Mouse (Mus musculus) CH12.LX (cell line): ENCODE results near the gene Mctp1. TPM values are rescaled to one million over a fixed set of nuclear protein-coding genes. Genes with fewer than 3 reads are reported as not detected.

Experiments
- DNase-seq: peaks from one replicate; pipeline ENCODE4 v3.0.0-alpha.2; 2013; ENCODE audit errors: extremely low read depth
- H3K27ac ChIP-seq: 2 replicates; pipeline ENCODE4 v1.5.1; 2012; ENCODE audit warnings: low read depth, mild to moderate bottlenecking, control low read depth, moderate library complexity; ENCODE audit not compliant: insufficient read depth
- H3K27me3 ChIP-seq: replicated peaks from 2 replicates; pipeline ENCODE3; 2012; ENCODE audit warnings: inconsistent platforms
- H3K36me3 ChIP-seq, 2 experiments: replicated peaks in 1 of 2; 2 replicates each; pipeline versions ENCODE3 to v1.6.1; 2012; ENCODE audit warnings: inconsistent platforms in 1 of 2, low read length in 1 of 2, mild to moderate bottlenecking in 1 of 2, mixed read lengths in 1 of 2, moderate library complexity in 1 of 2; ENCODE audit not compliant: control insufficient read depth in 1 of 2, insufficient read depth in 1 of 2
- H3K4me1 ChIP-seq, 2 experiments: 2 replicates each; pipeline ENCODE4 v1.6.1; 2012; ENCODE audit warnings: inconsistent platforms in 1 of 2, moderate library complexity in 1 of 2; ENCODE audit not compliant: insufficient read depth in 2 of 2, control insufficient read depth in 1 of 2
- H3K4me2 ChIP-seq: 2 replicates; pipeline ENCODE4 v1.6.1; 2012; ENCODE audit warnings: low read depth, mild to moderate bottlenecking, control low read depth; ENCODE audit not compliant: poor library complexity, insufficient read depth, severe bottlenecking
- H3K4me3 ChIP-seq, 3 experiments: fragments of 150-350 bp in 1 of 3; sonication (generic) in 1 of 3; replicated peaks in 1 of 3; 2 replicates each; pipeline versions ENCODE3 to v1.5.1; 2011 to 2012; ENCODE audit warnings: low read depth in 2 of 3, low read length in 2 of 3, mild to moderate bottlenecking in 2 of 3, moderate library complexity in 2 of 3, control low read depth in 1 of 3, improper control_type of control experiment in 1 of 3, inconsistent platforms in 1 of 3, mixed read lengths in 1 of 3; ENCODE audit not compliant: poor library complexity in 1 of 3
- H3K79me2 ChIP-seq: replicated peaks from 2 replicates; pipeline ENCODE4 v1.6.1; 2012; ENCODE audit warnings: mild to moderate bottlenecking, moderate library complexity; ENCODE audit not compliant: control insufficient read depth, poor library complexity, insufficient read depth, severe bottlenecking; ENCODE audit errors: extremely low read depth
- H3K9ac ChIP-seq: 2 replicates; pipeline ENCODE4 v1.6.1; 2012; ENCODE audit warnings: low read depth, mild to moderate bottlenecking, control low read depth, moderate library complexity; ENCODE audit not compliant: insufficient read depth
- H3K9me3 ChIP-seq: replicated peaks from 2 replicates; pipeline ENCODE3; 2012; ENCODE audit warnings: low read length, inconsistent platforms, mixed read lengths
- BHLHE40 ChIP-seq: IDR thresholded peaks from 2 replicates; pipeline ENCODE4 v1.6.1; 2011; ENCODE audit warnings: mild to moderate bottlenecking, low read depth, low read length, improper control_type of control experiment
- CTCF ChIP-seq, 2 experiments: IDR thresholded peaks in 1 of 2; conservative IDR thresholded peaks in 1 of 2; 2 replicates each; pipeline ENCODE4 v1.5.1; 2011 to 2012; ENCODE audit warnings: low read depth in 2 of 2, low read length in 2 of 2, improper control_type of control experiment in 1 of 2, inconsistent platforms in 1 of 2, mild to moderate bottlenecking in 1 of 2, moderate library complexity in 1 of 2
- E2F4 ChIP-seq: IDR thresholded peaks from 2 replicates; pipeline ENCODE4 v1.6.1; 2011; ENCODE audit warnings: low read depth, low read length, improper control_type of control experiment; ENCODE audit not compliant: insufficient replicate concordance
- EP300 ChIP-seq: IDR thresholded peaks from 2 replicates; pipeline ENCODE4 v1.6.1; 2011; ENCODE audit warnings: low read length, improper control_type of control experiment
- ETS1 ChIP-seq: conservative IDR thresholded peaks from 2 replicates; pipeline ENCODE4 v1.6.1; 2012; ENCODE audit warnings: low read depth, mild to moderate bottlenecking, inconsistent platforms, low read length, improper control_type of control experiment, moderate library complexity
- GABPA ChIP-seq: IDR thresholded peaks from 2 replicates; pipeline ENCODE4 v1.6.1; 2012; ENCODE audit warnings: low read depth, low read length, improper control_type of control experiment, inconsistent platforms; ENCODE audit not compliant: insufficient replicate concordance
- HCFC1 ChIP-seq: IDR thresholded peaks from 2 replicates; pipeline ENCODE4 v1.6.1; 2012; ENCODE audit warnings: low read depth, mild to moderate bottlenecking, inconsistent platforms, low read length, improper control_type of control experiment
- IRF4 ChIP-seq: IDR thresholded peaks from 2 replicates; pipeline ENCODE4 v1.6.1; 2014; ENCODE audit warnings: low read depth, mild to moderate bottlenecking, inconsistent platforms, low read length, improper control_type of control experiment
- JUN ChIP-seq: IDR thresholded peaks from 2 replicates; pipeline ENCODE4 v1.6.1; 2011; ENCODE audit warnings: low read depth, mild to moderate bottlenecking, low read length, improper control_type of control experiment, moderate library complexity; ENCODE audit not compliant: insufficient read depth
- MEF2A ChIP-seq: IDR thresholded peaks from 2 replicates; pipeline ENCODE4 v1.6.1; 2014; ENCODE audit warnings: low read depth, mild to moderate bottlenecking, inconsistent platforms, low read length, improper control_type of control experiment, borderline replicate concordance
- MXI1 ChIP-seq: IDR thresholded peaks from 2 replicates; pipeline ENCODE4 v1.6.1; 2011; ENCODE audit warnings: mild to moderate bottlenecking, low read depth, low read length, improper control_type of control experiment
- MYC ChIP-seq: IDR thresholded peaks from 2 replicates; pipeline ENCODE4 v1.6.1; 2011; ENCODE audit warnings: low read depth, mild to moderate bottlenecking, improper control_type of control experiment, low read length
- PAX5 ChIP-seq: IDR thresholded peaks from 2 replicates; pipeline ENCODE4 v1.6.1; 2012; ENCODE audit warnings: low read length, inconsistent platforms, mixed read lengths
- POLR2A ChIP-seq: IDR thresholded peaks from 2 replicates; pipeline ENCODE4 v1.6.1; 2011; ENCODE audit warnings: low read depth, mild to moderate bottlenecking, improper control_type of control experiment, low read length
- POLR2AphosphoS2 ChIP-seq: IDR thresholded peaks from 2 replicates; pipeline ENCODE4 v1.6.1; 2011; ENCODE audit warnings: low read depth, low read length, improper control_type of control experiment
- RCOR1 ChIP-seq: conservative IDR thresholded peaks from 2 replicates; pipeline ENCODE4 v1.6.1; 2012; ENCODE audit warnings: low read depth, mild to moderate bottlenecking, inconsistent platforms, low read length, improper control_type of control experiment
- SIN3A ChIP-seq: IDR thresholded peaks from 2 replicates; pipeline ENCODE4 v1.6.1; 2012; ENCODE audit warnings: low read length, improper control_type of control experiment, inconsistent platforms
- SMC3 ChIP-seq: IDR thresholded peaks from 2 replicates; pipeline ENCODE4 v1.6.1; 2011; ENCODE audit warnings: low read depth, low read length, improper control_type of control experiment
- TCF12 ChIP-seq: IDR thresholded peaks from 2 replicates; pipeline ENCODE4 v1.6.1; 2014; ENCODE audit warnings: low read depth, mild to moderate bottlenecking, inconsistent platforms, low read length, improper control_type of control experiment
- UBTF ChIP-seq: IDR thresholded peaks from 2 replicates; pipeline ENCODE4 v1.6.1; 2012; ENCODE audit warnings: low read depth, mild to moderate bottlenecking, inconsistent platforms, low read length, improper control_type of control experiment, moderate library complexity
- USF1 ChIP-seq: IDR thresholded peaks from 2 replicates; pipeline ENCODE4 v1.6.1; 2014; ENCODE audit warnings: low read depth, mild to moderate bottlenecking, inconsistent platforms, low read length, improper control_type of control experiment
- ZC3H11A ChIP-seq: IDR thresholded peaks from 2 replicates; pipeline ENCODE4 v1.6.1; 2012; ENCODE audit warnings: low read depth, mild to moderate bottlenecking, inconsistent platforms, low read length, improper control_type of control experiment
- ZKSCAN1 ChIP-seq: IDR thresholded peaks from 2 replicates; pipeline ENCODE4 v1.6.1; 2012; ENCODE audit warnings: low read depth, inconsistent platforms, low read length, improper control_type of control experiment, borderline replicate concordance
- ZMIZ1 ChIP-seq: IDR thresholded peaks from 2 replicates; pipeline ENCODE4 v1.6.1; 2012; ENCODE audit warnings: low read depth, mild to moderate bottlenecking, inconsistent platforms, low read length, improper control_type of control experiment
- ZNF384 ChIP-seq: IDR thresholded peaks from 2 replicates; pipeline ENCODE4 v1.6.1; 2012; ENCODE audit warnings: low read depth, low read length, improper control_type of control experiment, inconsistent platforms
- dilution Hi-C: fragments of 300-500 bp; cut with MboI; formaldehyde crosslinking; loops from 2 replicates; pipeline ENCODE4 v1.14.3; 2020; ENCODE audit warnings: low sequenced_read_pairs; ENCODE audit not compliant: extremely low pct_unique_long_range_greater_than_20kb, extremely low pct_ligation_motif_present
- in situ Hi-C: fragments of 300-500 bp; cut with MboI; formaldehyde crosslinking; loops from 3 replicates; pipeline ENCODE4 v1.14.3; 2019; ENCODE audit warnings: low sequenced_read_pairs, low pct_ligation_motif_present, low pct_unique_long_range_greater_than_20kb, mixed read lengths
- polyA plus RNA-seq: library from polyadenylated mRNA; unstranded; fragments of >175 nt; gene quantifications from 2 replicates; pipeline ENCODE4 v1.2.1, GENCODE M21; 2012; ENCODE audit warnings: low read depth; ENCODE audit not compliant: insufficient read length
- total RNA-seq, 2 experiments: library from RNA; depleted of rRNA; stranded (reverse); fragments of 300-350 nt in 1 of 2; fragments of >200 nt in 1 of 2; gene quantifications; 2 replicates each; pipeline ENCODE4 v1.2.3; 2012 to 2014

Mctp1 gene
- total and polyA plus RNA-seq, 3 experiments = 3.0 to 5.3 (median 3.7) TPM

- TF ChIP-seq TCF12 = 0 out of 2 replicates have a peak, but pooled peaks have one; percentile 11
- peak; percentile 69 for TF ChIP-seq JUN
- TF ChIP-seq USF1 = peak; percentile 61
- TF ChIP-seq POLR2AphosphoS2 = no peak
- no peak for TF ChIP-seq ZNF384
- TF ChIP-seq, all 38 proteins: peak for 13
Measured at GRCm38 (mm10) chr13:76690697-76691096, 306.4 kb downstream of the Mctp1 start (continued).

- in situ Hi-C loops (no loop called here), dilution Hi-C loops (no loop called here)
- Histone ChIP-seq H3K27me3 (no peaks in the 10 kb centered on the region), H3K27ac (no peak overlapping the region), H3K9ac (no peak overlapping the region), H3K4me3 (no peak overlapping the region), H3K4me1 (peaks cover 0 to 12% of the 10 kb centered on the region in 2 experiments; a peak in 2 of 4 replicates), H3K9me3 (no peaks in the 10 kb centered on the region), H3K36me3 (no peaks in the 10 kb centered on the region)
- no peak for TF ChIP-seq MYC
- no peak for TF ChIP-seq TCF12
- no peak for TF ChIP-seq PAX5
- TF ChIP-seq ZMIZ1 = no peak
- peak; percentile 85 for TF ChIP-seq MEF2A
- TF ChIP-seq MXI1 = no peak
- no peak for TF ChIP-seq IRF4
- TF ChIP-seq ZC3H11A = no peak
- TF ChIP-seq EP300 = peak; percentile 47; the same call in 1 of the 2 replicates
- TF ChIP-seq UBTF = no peak
- TF ChIP-seq ETS1 = peak; percentile 48
- no peak for TF ChIP-seq GABPA
- no peak for TF ChIP-seq RCOR1
- TF ChIP-seq CTCF (conservative IDR thresholded peaks at IDR 0.05 in 1 of 2, IDR thresholded peaks at IDR 0.05 in 1 of 2; ENCODE audit: low read depth in 2 of 2, low read length in 2 of 2) = no peak
- TF ChIP-seq HCFC1 = no peak
- TF ChIP-seq BHLHE40 = no peak
- no peak for TF ChIP-seq ZKSCAN1
- peak; percentile 79 for TF ChIP-seq ZNF384
- no peak for TF ChIP-seq SIN3A
- no peak for TF ChIP-seq SMC3
- no peak for TF ChIP-seq E2F4
- TF ChIP-seq POLR2A = no peak
- TF ChIP-seq, all 38 proteins: peak for 4
- peak; percentile 6 for DNase-seq
- no peaks in the 10 kb centered on the region for H3K79me2 ChIP-seq
- H3K4me2 ChIP-seq = no peak overlapping the region
Measured at GRCm38 (mm10) chr13:76734013-76734412, 349.7 kb downstream of the Mctp1 start.
